ENCODE assay signal across 8 mouse cellular contexts in genomic region chr6:146170603-146171051, GRCm38 (mm10).
DNase-seq lines count a peak whose midpoint lies in the region; ATAC-seq lines count a peak whose summit lies in the region.

No protein-coding gene starts in this region.

- no peaks in the 10 kb centered on the region for H3K36me3 ChIP-seq in liver, embryonic 13.5 days
- no peaks in the 10 kb centered on the region for H3K36me3 ChIP-seq in hindbrain, embryonic 10.5 days

- no peaks in the 10 kb centered on the region for H3K27me3 ChIP-seq in liver, embryonic 13.5 days
- no peaks in the 10 kb centered on the region for H3K27me3 ChIP-seq in hindbrain, embryonic 10.5 days (ENCODE audit: insufficient read depth, poor library complexity, severe bottlenecking)

- H3K4me3 ChIP-seq in liver, embryonic 13.5 days (replicated peaks), result no peak overlapping the region
- H3K4me3 ChIP-seq in hindbrain, embryonic 10.5 days, result no peak overlapping the region

- intact Hi-C loops in heart, postnatal 14 days (cut with DNase I), result no loop called here

- no peak for ATAC-seq in liver, embryonic 13.5 days (ENCODE audit: low read depth)

- 26% methylated on average over 14 of the region's 14 CpGs for whole genome bisulfite sequencing in liver, embryonic 13.5 days (ENCODE audit: insufficient replicate concordance)
- 85% methylated on average over 14 of the region's 14 CpGs for WGBS in hindbrain, embryonic 10.5 days

- DNase-seq in adrenal gland, postnatal 14 days, result peak; percentile 38
- DNase-seq in adrenal gland, postnatal 4 days (ENCODE audit: low spot score in 2 of 2), result no peak
- DNase-seq in adipocyte (ENCODE audit: low spot score), result peak; percentile 8
- peak; percentile 33 to 47 for DNase-seq in heart, postnatal 14 days
- DNase-seq in liver, embryonic 13.5 days, result no peak
- peak; percentile 52 for DNase-seq in testis, postnatal 14 days (ENCODE audit: low spot score)
- DNase-seq in hindbrain, embryonic 10.5 days (ENCODE audit: low spot score), result no peak
- DNase-seq in cerebellum, postnatal 4 days (ENCODE audit: low spot score in 2 of 2), result no peak

- no peak overlapping the region for H3K27ac ChIP-seq in liver, embryonic 13.5 days
- H3K27ac ChIP-seq in hindbrain, embryonic 10.5 days, result no peak overlapping the region

- H3K4me1 ChIP-seq in liver, embryonic 13.5 days (replicated peaks), result no peaks in the 10 kb centered on the region
- no peaks in the 10 kb centered on the region for H3K4me1 ChIP-seq in hindbrain, embryonic 10.5 days (replicated peaks)

- peak overlapping the region; percentile 30; the same call in 1 of the 2 replicates for H3K4me2 ChIP-seq in liver, embryonic 13.5 days

- no peak overlapping the region for H3K9ac ChIP-seq in liver, embryonic 13.5 days

- H3K9me3 ChIP-seq in liver, embryonic 13.5 days (replicated peaks), result no peaks in the 10 kb centered on the region
- no peaks in the 10 kb centered on the region for H3K9me3 ChIP-seq in hindbrain, embryonic 10.5 days

Comparison
In these comparisons a context has a peak if more than half of its experiments do, and no peak if none do; other contexts are left out.
1. DNase-seq: peak in adrenal gland, postnatal 14 days (single experiment), adipocyte (single experiment), heart, postnatal 14 days (2 of 2) and testis, postnatal 14 days (single experiment); none in adrenal gland, postnatal 4 days (0 of 2), liver, embryonic 13.5 days (single experiment), hindbrain, embryonic 10.5 days (single experiment) and cerebellum, postnatal 4 days (0 of 2).